Mouse (Mus musculus) myocyte (in vitro differentiated cells): ENCODE measurements around the gene Pde4d.

Experiments
- E2F4 ChIP-seq: IDR thresholded peaks from one replicate; pipeline ENCODE4 v1.6.1; 2011; ENCODE audit warnings: mild to moderate bottlenecking, control low read depth, moderate library complexity; ENCODE audit not compliant: insufficient read depth
- MAX ChIP-seq: IDR thresholded peaks from one replicate; pipeline ENCODE4 v1.6.1; 2011; ENCODE audit warnings: low read depth, mild to moderate bottlenecking, control low read depth
- MYOD1 ChIP-seq, 3 experiments: IDR thresholded peaks; one replicate each; pipeline ENCODE4 v1.6.1; 2011; ENCODE audit warnings: control low read depth in 2 of 3, low read depth in 2 of 3, mild to moderate bottlenecking in 2 of 3, moderate library complexity in 1 of 3; ENCODE audit not compliant: insufficient read length in 2 of 3, control insufficient read depth in 1 of 3
- MYOG ChIP-seq, 3 experiments: IDR thresholded peaks; one replicate each; pipeline ENCODE4 v1.6.1; 2011; ENCODE audit warnings: control low read depth in 2 of 3, low read depth in 2 of 3, mild to moderate bottlenecking in 2 of 3; ENCODE audit not compliant: insufficient read length in 2 of 3, control insufficient read depth in 1 of 3, insufficient read depth in 1 of 3
- POLR2A ChIP-seq: IDR thresholded peaks from one replicate; pipeline ENCODE4 v1.6.1; 2011; ENCODE audit warnings: low read depth, mild to moderate bottlenecking, control low read depth, moderate library complexity; ENCODE audit not compliant: insufficient read length
- REST ChIP-seq: IDR thresholded peaks from one replicate; pipeline ENCODE4 v1.6.1; 2011; ENCODE audit warnings: mild to moderate bottlenecking, control low read depth, moderate library complexity; ENCODE audit not compliant: insufficient read depth, insufficient read length
- TCF12 ChIP-seq: IDR thresholded peaks from one replicate; pipeline ENCODE4 v1.6.1; 2011; ENCODE audit warnings: mild to moderate bottlenecking, control low read depth; ENCODE audit not compliant: poor library complexity, insufficient read depth, severe bottlenecking
- TCF3 ChIP-seq: IDR thresholded peaks from one replicate; pipeline ENCODE4 v1.6.1; 2011; ENCODE audit warnings: low read depth, control low read depth; ENCODE audit not compliant: insufficient read length
- USF1 ChIP-seq: IDR thresholded peaks from one replicate; pipeline ENCODE4 v1.6.1; 2011; ENCODE audit warnings: low read depth, mild to moderate bottlenecking, control low read depth, moderate library complexity

DNA sequence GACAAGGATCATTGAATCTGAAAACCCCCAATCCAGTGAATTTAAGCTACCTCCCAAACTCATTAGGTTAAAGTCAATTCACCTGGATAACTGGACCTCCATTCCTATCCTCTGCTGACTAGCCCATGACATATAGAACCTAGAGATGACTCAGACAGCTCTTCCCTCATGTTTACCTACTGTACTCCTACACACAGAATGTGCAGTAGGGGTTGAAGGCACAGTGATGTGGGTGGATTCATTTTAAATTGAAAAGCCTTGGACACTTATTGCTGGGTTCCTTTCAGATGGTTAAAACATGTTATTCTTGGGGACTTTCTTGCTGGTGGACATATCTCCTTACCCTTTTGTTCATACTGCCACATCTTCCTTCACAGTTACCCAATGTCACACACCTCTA lies 1296.7 kb downstream of the Pde4d start:
- no peak for TF ChIP-seq USF1
- no peak for TF ChIP-seq REST
- no peak for TF ChIP-seq POLR2A
- TF ChIP-seq TCF3, result no peak
- no peak for TF ChIP-seq MAX
- TF ChIP-seq MYOG (IDR thresholded peaks at IDR 0.05; ENCODE audit: control insufficient read depth in 1 of 3, insufficient read depth in 1 of 3, insufficient read length in 2 of 3, low read depth in 2 of 3), result no peak
- TF ChIP-seq TCF12, result no peak
- no peak for TF ChIP-seq E2F4
- TF ChIP-seq MYOD1 (IDR thresholded peaks at IDR 0.05; ENCODE audit: control insufficient read depth in 1 of 3, insufficient read length in 2 of 3, low read depth in 2 of 3), result no peak
